Comparison of ENCODE assay signal across 19 mouse cellular contexts in the genomic region with DNA sequence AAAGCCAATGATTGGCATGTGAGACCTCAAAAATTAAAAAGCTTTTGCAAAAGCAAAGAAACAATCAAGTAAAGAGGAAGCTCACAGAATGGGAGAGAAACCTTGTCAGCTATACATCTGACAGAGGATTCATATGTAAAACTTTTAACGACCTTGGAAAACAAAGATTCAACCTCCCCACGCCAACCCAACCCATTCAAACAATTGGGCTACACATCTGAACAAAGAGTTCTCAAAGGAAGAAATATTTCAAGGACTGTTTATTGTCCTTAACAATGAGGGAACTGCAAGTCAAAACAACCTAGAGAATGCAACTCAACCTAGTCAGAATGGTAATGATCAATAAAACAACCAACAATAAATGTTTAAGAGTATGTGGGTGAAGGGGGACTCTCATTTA.
A peak's percentile ranks its signal among the peaks of the same experiment; 100 is the strongest.
DNase-seq lines count a peak whose midpoint lies in the region; ATAC-seq and TF ChIP-seq lines count a peak whose summit lies in the region.
"Had no signal": no experiment of that assay in that cellular context is flagged by ENCODE, and none has a peak within 500 bp of the region (broad histone marks: within the 10 kb centered on the region; RNA-seq: fewer than 3 reads in every experiment).

No protein-coding gene starts in this region.

- ATAC-seq in lung, postnatal 0 days, result no peak
- ATAC-seq: forebrain, embryonic 13.5 days; forebrain, embryonic 15.5 days; forebrain, postnatal 0 days had no signal

- H3K4me2 ChIP-seq in lung, postnatal 0 days (replicated peaks; ENCODE audit: low read depth, low read length), result no peak overlapping the region
- H3K4me2 ChIP-seq: embryonic facial prominence, embryonic 13.5 days; embryonic facial prominence, embryonic 15.5 days; forebrain, embryonic 13.5 days; forebrain, embryonic 15.5 days had no signal

- in situ Hi-C loops in ES-E14 (cut with MboI; ENCODE audit: low sequenced_read_pairs in 2 of 2, unreplicated experiment in 2 of 2), result no loop called here

- TF ChIP-seq EP300 in lung, postnatal 0 days (IDR thresholded peaks at IDR 0.05), result no peak

- H3K27ac ChIP-seq in ES-E14 (ENCODE audit: insufficient read depth, low read depth, low read length, poor library complexity, severe bottlenecking), result no peak overlapping the region
- no peak overlapping the region for H3K27ac ChIP-seq in lung, postnatal 0 days (ENCODE audit: low read length)
- H3K27ac ChIP-seq: embryonic facial prominence, embryonic 13.5 days; embryonic facial prominence, embryonic 15.5 days; forebrain, embryonic 13.5 days; forebrain, embryonic 15.5 days had no signal

- DNase-seq in ES-E14 (ENCODE audit: low read depth, low spot score) (peak; percentile 37), ZHBTc4 (ENCODE audit: low read depth, low spot score) (peak; percentile 81)
- no peak for DNase-seq in layer of hippocampus, postnatal 25 days (ENCODE audit: extremely low spot score in 1 of 2, low spot score in 1 of 2)
- no peak for DNase-seq in urinary bladder, postnatal 36 days (ENCODE audit: low spot score in 2 of 2)
- no peak for DNase-seq in lung, postnatal 0 days (ENCODE audit: low spot score)
- DNase-seq: adrenal gland, postnatal 10 days; adrenal gland, postnatal 25 days; cerebellum, adult 11 months; cerebellum, adult 18-20 months; cerebellum, adult 8-10 months; cerebellum, adult 9-11 months; cerebellum, postnatal 14 days; cerebellum, postnatal 36 days; embryo, embryonic 11 days; forebrain, postnatal 0 days had no signal

- H3K27me3 ChIP-seq in lung, postnatal 0 days (replicated peaks; ENCODE audit: insufficient read depth, low read length), result no peaks in the 10 kb centered on the region
- H3K27me3 ChIP-seq: embryonic facial prominence, embryonic 13.5 days; embryonic facial prominence, embryonic 15.5 days; forebrain, embryonic 13.5 days; forebrain, embryonic 15.5 days had no signal

- no peak overlapping the region for H3K4me3 ChIP-seq in ES-E14 (ENCODE audit: insufficient read depth in 1 of 2, low read depth in 1 of 2, low read length in 2 of 2, poor library complexity in 1 of 2, severe bottlenecking in 1 of 2)
- H3K4me3 ChIP-seq in lung, postnatal 0 days (ENCODE audit: low read depth, low read length), result no peak overlapping the region
- H3K4me3 ChIP-seq: embryonic facial prominence, embryonic 13.5 days; embryonic facial prominence, embryonic 15.5 days; forebrain, embryonic 13.5 days; forebrain, embryonic 15.5 days had no signal

- peaks cover 4 to 6% of the 10 kb centered on the region in 2 experiments for H3K4me1 ChIP-seq in ES-E14 (ENCODE audit: control insufficient read depth in 2 of 2, insufficient read depth in 2 of 2, low read length in 2 of 2, poor library complexity in 1 of 2)
- H3K4me1 ChIP-seq in lung, postnatal 0 days (ENCODE audit: insufficient read depth, low read depth, low read length), result no peaks in the 10 kb centered on the region
- H3K4me1 ChIP-seq: embryonic facial prominence, embryonic 13.5 days; embryonic facial prominence, embryonic 15.5 days; forebrain, embryonic 13.5 days; forebrain, embryonic 15.5 days had no signal

- 75% methylated on average over 2 of the region's 2 CpGs for WGBS in lung, postnatal 0 days

- no peaks in the 10 kb centered on the region; the same call in 1 of the 2 replicates for H3K36me3 ChIP-seq in ES-E14 (ENCODE audit: control insufficient read depth, insufficient read depth, low read length, poor library complexity, severe bottlenecking)
- no peaks in the 10 kb centered on the region for H3K36me3 ChIP-seq in lung, postnatal 0 days (ENCODE audit: insufficient read depth, low read length)
- H3K36me3 ChIP-seq: embryonic facial prominence, embryonic 13.5 days; embryonic facial prominence, embryonic 15.5 days; forebrain, embryonic 15.5 days had no signal

- no peak for TF ChIP-seq CTCF in lung, postnatal 0 days (IDR thresholded peaks at IDR 0.05)

- no peak overlapping the region for H3K9ac ChIP-seq in ES-E14 (ENCODE audit: insufficient read depth, low read depth, low read length, poor library complexity, severe bottlenecking)
- no peak overlapping the region for H3K9ac ChIP-seq in lung, postnatal 0 days (replicated peaks; ENCODE audit: low read depth)
- H3K9ac ChIP-seq: embryonic facial prominence, embryonic 13.5 days; embryonic facial prominence, embryonic 15.5 days; forebrain, embryonic 13.5 days; forebrain, embryonic 15.5 days; forebrain, postnatal 0 days had no signal

- H3K9me3 ChIP-seq in ES-E14 (ENCODE audit: control insufficient read depth, insufficient read depth, low read depth, low read length), result no peaks in the 10 kb centered on the region
- no peaks in the 10 kb centered on the region for H3K9me3 ChIP-seq in lung, postnatal 0 days (ENCODE audit: low read length)
- H3K9me3 ChIP-seq: embryonic facial prominence, embryonic 13.5 days; embryonic facial prominence, embryonic 15.5 days; forebrain, embryonic 13.5 days; forebrain, embryonic 15.5 days had no signal

TF ChIP-seq in ES-E14, 5 proteins besides CTCF, POLR2A, EP300 and RAD21:
- TF ChIP-seq ZNF384 (IDR thresholded peaks at IDR 0.05; ENCODE audit: low read depth, low read length), result no peak
- TF ChIP-seq MAFK (IDR thresholded peaks at IDR 0.05; ENCODE audit: insufficient read depth, low read depth, low read length), result no peak
- no peak for TF ChIP-seq ZC3H11A (IDR thresholded peaks at IDR 0.05; ENCODE audit: borderline replicate concordance, low read depth, low read length)
- TF ChIP-seq CHD2 (IDR thresholded peaks at IDR 0.05; ENCODE audit: low read depth, low read length), result no peak
- no peak for TF ChIP-seq HCFC1 (IDR thresholded peaks at IDR 0.05; ENCODE audit: borderline replicate concordance, insufficient read depth, low read length)
TF ChIP-seq in ES-E14: peak in this region for 0.

Comparison
In these comparisons a context has a peak if more than half of its experiments do, and no peak if none do; other contexts are left out.
1. DNase-seq: peak in ES-E14 (single experiment) and ZHBTc4 (single experiment); none in layer of hippocampus, postnatal 25 days (0 of 2), urinary bladder, postnatal 36 days (0 of 2) and lung, postnatal 0 days (single experiment).